Mouse (Mus musculus) gastrocnemius, adult 18-20 months (tissue): ENCODE results near the gene Sorbs2. TPM values are rescaled to one million over a fixed set of nuclear protein-coding genes. Genes with fewer than 3 reads are reported as not detected.

Experiments
- DNase-seq: peaks from one replicate; pipeline ENCODE4 v3.0.0; 2021; ENCODE audit warnings: low spot score
- total RNA-seq, 2 experiments: library from RNA; stranded (reverse); gene quantifications; 2 replicates each; pipeline ENCODE4 v1.2.3; 2021

Gene Sorbs2
- total RNA-seq, 2 experiments from 2014 or later: 60.1 to 97.5 TPM

- DNase-seq: no peak
These were observed 62.5 kb downstream of the Sorbs2 start for GRCm38 (mm10) chr8:45570117-45570516.

GRCm38 (mm10) chr8:45579714-45580543, 72.3 kb downstream of the Sorbs2 start:
- DNase-seq: no peak

GRCm38 (mm10) chr8:45580544-45580866, 72.9 kb downstream of the Sorbs2 start:
- no peak for DNase-seq

GRCm38 (mm10) chr8:45583856-45584255, 76.3 kb downstream of the Sorbs2 start:
- DNase-seq: peak; percentile 14

- DNase-seq: no peak
These were observed 76.9 kb downstream of the Sorbs2 start for GRCm38 (mm10) chr8:45584390-45585052.

DNA sequence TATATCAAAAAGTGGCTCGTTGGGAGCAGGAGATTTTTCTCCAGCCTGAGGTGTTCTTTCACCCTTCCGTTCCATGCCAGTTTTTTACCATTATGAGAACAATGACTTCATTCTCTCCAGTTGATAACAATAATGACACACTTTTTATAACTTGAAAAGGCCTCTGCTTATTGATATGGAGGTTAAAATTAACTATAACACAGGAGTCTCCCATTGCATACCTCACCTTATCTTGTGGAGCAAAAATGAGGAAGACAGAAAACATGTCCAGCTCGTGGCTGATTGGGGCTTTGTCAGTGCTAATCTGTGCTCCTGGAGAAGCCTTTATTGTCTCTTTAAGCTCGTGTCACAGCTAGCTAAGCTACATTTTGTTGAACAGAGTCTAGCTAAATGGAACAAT, 77.6 kb downstream of the Sorbs2 start:
- no peak for DNase-seq

- no peak for DNase-seq
These were observed 79.4 kb downstream of the Sorbs2 start for GRCm38 (mm10) chr8:45587011-45587410.

GRCm38 (mm10) chr8:45591888-45592287, 84.3 kb downstream of the Sorbs2 start:
- DNase-seq: no peak

GRCm38 (mm10) chr8:45593711-45594110, 86.1 kb downstream of the Sorbs2 start:
- no peak for DNase-seq

GRCm38 (mm10) chr8:45595983-45596382, 88.4 kb downstream of the Sorbs2 start:
- DNase-seq: no peak

GRCm38 (mm10) chr8:45596591-45596990, 89.0 kb downstream of the Sorbs2 start:
- DNase-seq: no peak

GRCm38 (mm10) chr8:45597631-45598420, 90.2 kb downstream of the Sorbs2 start:
- DNase-seq: no peak

GRCm38 (mm10) chr8:45598883-45599282, 91.3 kb downstream of the Sorbs2 start:
- DNase-seq: no peak

DNA sequence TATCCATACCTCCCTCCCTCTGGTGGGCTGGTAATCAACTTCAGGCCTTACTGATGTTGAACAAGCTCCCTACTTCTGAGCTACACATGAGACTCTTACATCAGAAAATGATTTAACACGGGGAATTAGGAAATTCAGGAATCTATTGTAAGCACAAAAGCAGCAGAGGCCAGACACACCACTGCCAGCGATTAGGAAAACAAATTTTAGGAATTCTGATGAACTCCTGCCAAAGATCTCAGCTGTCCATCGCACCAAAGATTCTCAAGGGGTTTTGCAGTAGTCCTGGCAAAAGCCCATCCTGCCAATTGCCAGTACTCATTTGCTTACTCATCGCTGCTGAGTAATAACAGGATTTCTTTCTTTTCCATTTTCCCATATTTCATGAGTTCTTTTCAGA, 94.4 kb downstream of the Sorbs2 start:
- DNase-seq: peak; percentile 64

GRCm38 (mm10) chr8:45605419-45605818, 97.8 kb downstream of the Sorbs2 start:
- no peak for DNase-seq

GRCm38 (mm10) chr8:45607012-45607411, 99.4 kb downstream of the Sorbs2 start:
- no peak for DNase-seq

DNA sequence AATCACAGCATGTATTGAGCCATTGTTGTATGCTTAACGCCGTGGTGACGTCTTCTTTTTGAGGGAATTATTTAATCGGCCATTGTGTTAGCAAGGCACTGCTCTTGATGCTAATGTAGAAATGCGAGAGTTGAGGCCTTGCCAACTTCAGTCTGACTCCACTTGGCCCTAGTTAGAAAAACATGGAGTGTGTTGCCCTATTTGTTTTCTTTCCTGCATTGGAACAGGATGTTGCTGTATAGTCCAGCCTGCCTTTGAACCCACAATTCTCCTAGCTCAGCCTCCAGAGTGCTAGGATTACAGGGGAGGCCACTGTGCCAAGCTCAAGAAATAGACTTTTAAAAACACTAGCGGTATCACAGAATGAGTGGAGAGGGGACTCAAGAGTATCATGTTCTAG, 100.8 kb downstream of the Sorbs2 start:
- no peak for DNase-seq

DNA sequence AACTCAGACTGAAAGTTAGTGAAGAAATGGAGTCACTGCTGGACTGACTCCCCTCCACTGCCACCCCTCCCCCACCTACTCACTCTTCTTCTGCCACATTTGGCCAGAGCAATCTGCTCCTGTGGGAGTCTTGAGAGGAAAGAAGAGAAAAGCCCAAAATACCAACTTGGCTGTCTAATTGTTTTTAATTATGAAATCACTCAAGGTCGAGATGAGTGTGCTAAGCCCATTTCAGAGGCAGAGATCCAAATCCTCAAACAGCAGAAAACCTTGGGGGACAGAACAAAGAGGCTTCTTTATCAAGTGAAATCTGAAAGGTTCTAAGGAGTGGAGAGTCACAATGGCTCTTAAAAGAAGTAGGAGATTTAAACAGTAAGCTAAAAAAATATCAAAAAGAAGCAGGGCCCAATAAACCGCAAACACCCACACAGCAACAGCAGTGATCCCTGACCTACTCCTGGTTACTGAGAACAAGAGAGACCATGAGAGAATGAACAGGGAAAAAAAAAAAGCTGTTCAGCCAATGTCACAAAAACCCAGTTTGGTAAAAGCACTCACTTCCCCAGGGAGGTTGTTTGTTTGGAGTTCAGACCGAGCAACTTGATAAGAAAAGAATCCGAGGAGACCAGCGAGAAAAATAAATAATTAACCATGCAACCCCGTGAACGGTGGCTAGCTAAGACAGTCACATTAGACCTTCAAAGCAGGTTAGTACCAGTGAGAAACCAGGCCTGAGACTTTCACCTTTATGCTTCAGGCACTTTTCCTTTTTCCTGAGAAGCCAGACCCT, 103.0 kb downstream of the Sorbs2 start:
- no peak for DNase-seq

DNA sequence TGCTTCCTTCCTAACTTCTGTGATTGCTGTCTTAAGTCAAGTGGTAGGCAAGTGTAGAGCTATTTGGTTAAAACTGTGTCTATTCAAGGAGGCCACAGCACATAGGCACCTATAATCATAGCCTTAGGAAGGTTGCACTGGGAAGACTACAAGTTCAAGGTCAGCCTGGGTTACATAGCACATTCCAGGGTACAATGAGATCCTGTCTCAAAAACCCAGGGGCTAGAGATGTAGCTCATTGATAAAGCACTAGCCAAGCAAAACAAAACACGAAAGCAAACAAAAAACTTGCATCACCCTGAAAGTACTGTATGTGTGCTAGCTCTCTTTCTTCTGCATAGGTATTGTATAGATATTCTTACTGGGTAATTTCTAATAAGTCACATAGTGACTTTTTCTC, 103.7 kb downstream of the Sorbs2 start:
- DNase-seq: no peak

DNA sequence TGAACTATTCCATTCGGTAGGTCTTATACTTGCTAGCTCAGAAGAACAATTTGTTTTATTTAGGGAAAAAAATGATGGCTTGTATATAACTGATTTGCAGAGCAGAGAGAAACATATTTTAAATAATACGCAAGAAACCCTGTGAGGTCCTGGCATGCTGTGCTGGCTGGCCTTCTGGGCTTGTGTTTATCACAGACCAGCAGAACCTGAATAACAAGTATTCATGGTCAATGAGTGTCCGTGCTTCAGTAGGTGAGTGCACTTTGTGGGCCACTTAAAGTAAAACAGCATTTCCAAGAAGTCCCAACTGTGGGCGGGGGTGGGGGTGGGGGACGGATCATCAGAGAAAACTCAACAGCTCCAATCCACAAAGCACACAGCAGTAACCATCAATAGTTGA, 107.0 kb downstream of the Sorbs2 start:
- DNase-seq: no peak

- DNase-seq: no peak
These were observed 107.5 kb downstream of the Sorbs2 start for GRCm38 (mm10) chr8:45615050-45615449.
